9 mouse cellular contexts compared by ENCODE assay signal in the genomic region with DNA sequence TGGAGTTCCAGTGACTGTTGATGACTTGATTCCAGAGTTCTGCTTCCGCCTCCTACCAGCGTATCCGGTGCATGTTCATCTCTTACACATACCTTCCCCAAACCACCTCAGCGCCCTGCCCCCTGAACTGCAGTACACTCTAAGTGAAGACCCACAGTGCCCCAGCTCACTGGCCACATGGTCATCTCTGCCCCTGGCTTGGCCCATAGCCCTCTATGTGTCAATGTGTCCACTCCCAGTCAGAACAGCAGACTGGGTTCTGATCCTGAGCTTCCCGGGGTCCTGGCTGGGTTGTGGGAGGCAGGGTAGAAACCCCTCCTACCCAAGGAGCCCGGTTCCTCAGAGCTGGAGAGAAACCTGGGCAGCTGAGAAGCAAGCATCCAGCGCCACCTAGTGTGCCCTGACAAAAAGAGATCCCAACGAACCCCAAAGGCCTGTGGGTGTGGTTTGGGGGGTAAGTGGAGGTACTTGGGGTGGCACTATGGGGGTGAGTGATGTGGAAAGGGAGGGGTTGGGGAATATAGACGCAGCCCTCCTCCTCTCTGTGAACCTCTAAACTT. TPM values are rescaled to one million over a fixed set of nuclear protein-coding genes. Genes with fewer than 3 reads are reported as not detected.
DNase-seq lines count a peak whose midpoint lies in the region; ATAC-seq and TF ChIP-seq lines count a peak whose summit lies in the region.
"Had no signal": no experiment of that assay in that cellular context is flagged by ENCODE, and none has a peak within 500 bp of the region (broad histone marks: within the 10 kb centered on the region; RNA-seq: fewer than 3 reads in every experiment).

No protein-coding gene starts in this region.

- peak; percentile 38 for DNase-seq in adrenal gland, adult 2 months
- no peak for DNase-seq in adrenal gland, postnatal 4 days (ENCODE audit: low spot score in 2 of 2)
- DNase-seq in midbrain, embryonic 10.5 days (ENCODE audit: low spot score), result peak; percentile 47
- peak; percentile 44 for DNase-seq in c-Kit-positive CD71-negative TER-119-negative erythroid progenitor cells, embryonic 14.5 days (ENCODE audit: low read depth)
- peak; percentile 55 for DNase-seq in limb, embryonic 14.5 days (ENCODE audit: low spot score)
- peak; percentile 67 for DNase-seq in right cerebral cortex, postnatal 4 days

- H3K4me2 ChIP-seq in midbrain, embryonic 13.5 days (replicated peaks), result no peak overlapping the region
- no peak overlapping the region for H3K4me2 ChIP-seq in limb, embryonic 14.5 days (replicated peaks; ENCODE audit: low read depth, low read length, severe bottlenecking)
- H3K4me2 ChIP-seq: neural tube, embryonic 12.5 days had no signal

- H3K9ac ChIP-seq in midbrain, embryonic 13.5 days (replicated peaks), result no peak overlapping the region
- H3K9ac ChIP-seq in limb, embryonic 14.5 days (ENCODE audit: low read depth, low read length, severe bottlenecking), result 0 out of 2 replicates have a peak overlapping the region, but pooled peaks have one; percentile 21

- TF ChIP-seq POLR2A in limb, embryonic 14.5 days (IDR thresholded peaks at IDR 0.05; ENCODE audit: borderline replicate concordance, extremely low read depth, insufficient read depth, insufficient read length), result no peak

- H3K36me3 ChIP-seq in midbrain, embryonic 10.5 days, result no peaks in the 10 kb centered on the region
- H3K36me3 ChIP-seq in midbrain, embryonic 13.5 days, result no peaks in the 10 kb centered on the region
- no peaks in the 10 kb centered on the region for H3K36me3 ChIP-seq in limb, embryonic 14.5 days (ENCODE audit: control insufficient read depth, insufficient read depth, low read length)
- H3K36me3 ChIP-seq: neural tube, embryonic 12.5 days had no signal

- WGBS in midbrain, embryonic 10.5 days, result 27% methylated on average over 9 of the region's 9 CpGs
- 26% methylated on average over 9 of the region's 9 CpGs for WGBS in midbrain, embryonic 13.5 days
- 32% methylated on average over 9 of the region's 9 CpGs for WGBS in limb, embryonic 14.5 days

- peaks cover 39% of the 10 kb centered on the region for H3K4me1 ChIP-seq in midbrain, embryonic 10.5 days
- H3K4me1 ChIP-seq in midbrain, embryonic 13.5 days (replicated peaks), result peaks cover 21% of the 10 kb centered on the region
- H3K4me1 ChIP-seq in limb, embryonic 14.5 days (ENCODE audit: control insufficient read depth, insufficient read depth, low read length), result peaks cover 5% of the 10 kb centered on the region

- no peak overlapping the region for H3K27ac ChIP-seq in midbrain, embryonic 10.5 days (replicated peaks)
- H3K27ac ChIP-seq in midbrain, embryonic 13.5 days, result no peak overlapping the region
- no peak overlapping the region for H3K27ac ChIP-seq in limb, embryonic 14.5 days (replicated peaks; ENCODE audit: low read depth, low read length)
- H3K27ac ChIP-seq: neural tube, embryonic 12.5 days had no signal

- no peak for ATAC-seq in midbrain, embryonic 13.5 days
- ATAC-seq in granulocyte monocyte progenitor cell, adult 5-6 weeks (replicated peaks; ENCODE audit: poor library complexity, severe bottlenecking), result peak; percentile 52
- no peak for ATAC-seq in limb, embryonic 14.5 days (ENCODE audit: low FRiP score, low read depth)

- peaks cover 86% of the 10 kb centered on the region for H3K27me3 ChIP-seq in midbrain, embryonic 10.5 days (ENCODE audit: low read depth, poor library complexity, severe bottlenecking)
- peaks cover 82% of the 10 kb centered on the region for H3K27me3 ChIP-seq in midbrain, embryonic 13.5 days
- peaks cover 39% of the 10 kb centered on the region for H3K27me3 ChIP-seq in limb, embryonic 14.5 days (ENCODE audit: control insufficient read depth, insufficient read depth, low read length)

- H3K9me3 ChIP-seq in midbrain, embryonic 10.5 days (replicated peaks), result no peaks in the 10 kb centered on the region
- H3K9me3 ChIP-seq in midbrain, embryonic 13.5 days, result no peaks in the 10 kb centered on the region
- H3K9me3 ChIP-seq in limb, embryonic 14.5 days (ENCODE audit: control insufficient read depth, low read length), result no peaks in the 10 kb centered on the region
- H3K9me3 ChIP-seq: neural tube, embryonic 12.5 days had no signal

- no peak overlapping the region for H3K4me3 ChIP-seq in midbrain, embryonic 10.5 days
- no peak overlapping the region for H3K4me3 ChIP-seq in midbrain, embryonic 13.5 days (replicated peaks)
- H3K4me3 ChIP-seq in limb, embryonic 14.5 days (replicated peaks; ENCODE audit: low read length), result no peak overlapping the region
- H3K4me3 ChIP-seq: neural tube, embryonic 12.5 days had no signal

RNA-seq across cellular contexts. Expression of a gene that starts 3.1 kb away (rescaled TPM):
- 100 to 1,000 TPM; 314 to 601 TPM for total RNA-seq in adrenal gland, adult 2 months (2021)
- polyA plus RNA-seq in adrenal gland, adult 2 months (2012; rRNA removed), result 379 and 598 TPM in 2 replicates
- total RNA-seq in adrenal gland, postnatal 4 days (2021), result 100 to 1,000 TPM; 686 to 903 TPM
- polyA plus RNA-seq in midbrain, embryonic 10.5 days (2016; fragmentation: Nextera tagmentation; extraction: Ambion mirVana), result not detected in 2 replicates
- polyA plus RNA-seq in midbrain, embryonic 13.5 days (2015; fragmentation: Nextera tagmentation; extraction: Ambion mirVana), result 0.23 TPM in 1 of 2 replicates, not detected in the other
- not detected in 2 replicates for total RNA-seq in granulocyte monocyte progenitor cell, adult 5-6 weeks (2014; fragmentation: Nextera tagmentation)
- total RNA-seq in granulocyte monocyte progenitor cell, adult 5-6 weeks (2017), result not detected in 2 replicates
- polyA plus RNA-seq in limb, embryonic 14.5 days (2012; rRNA removed), result 1.4 and 2.2 TPM in 2 replicates
- 0.51 and 1.3 TPM in 2 replicates for polyA plus RNA-seq in limb, embryonic 14.5 days (2014; fragmentation: Nextera tagmentation; extraction: Ambion mirVana)

RNA-seq across cellular contexts. Expression of a gene that starts 5.7 kb away (rescaled TPM):
- total RNA-seq in adrenal gland, adult 2 months (2021), result under 1 TPM; 0.31 to 0.32 TPM
- polyA plus RNA-seq in adrenal gland, adult 2 months (2012; rRNA removed), result 0.46 and 0.54 TPM in 2 replicates
- 10 to 100 TPM in 1 of 2 experiments, 1 to 10 TPM in 1; 8.6 to 16.7 TPM for total RNA-seq in adrenal gland, postnatal 4 days (2021)
- polyA plus RNA-seq in midbrain, embryonic 10.5 days (2016; fragmentation: Nextera tagmentation; extraction: Ambion mirVana), result 0.19 TPM in 1 of 2 replicates, not detected in the other
- 0.23 and 0.28 TPM in 2 replicates for polyA plus RNA-seq in midbrain, embryonic 13.5 days (2015; fragmentation: Nextera tagmentation; extraction: Ambion mirVana)
- total RNA-seq in granulocyte monocyte progenitor cell, adult 5-6 weeks (2014; fragmentation: Nextera tagmentation), result not detected in 2 replicates
- not detected in 2 replicates for total RNA-seq in granulocyte monocyte progenitor cell, adult 5-6 weeks (2017)
- 12.3 and 13.2 TPM in 2 replicates for polyA plus RNA-seq in limb, embryonic 14.5 days (2012; rRNA removed)
- 10.9 and 18.1 TPM in 2 replicates for polyA plus RNA-seq in limb, embryonic 14.5 days (2014; fragmentation: Nextera tagmentation; extraction: Ambion mirVana)

RNA-seq across cellular contexts. Expression of a gene that starts 11.0 kb away (rescaled TPM):
- total RNA-seq in adrenal gland, adult 2 months (2021), result 1 to 10 TPM; 4.7 to 5.9 TPM
- 18.4 and 20.3 TPM in 2 replicates for polyA plus RNA-seq in adrenal gland, adult 2 months (2012; rRNA removed)
- total RNA-seq in adrenal gland, postnatal 4 days (2021), result 10 to 100 TPM in 1 of 2 experiments, 1 to 10 TPM in 1; 9.7 to 11.0 TPM
- 8.8 and 10.1 TPM in 2 replicates for polyA plus RNA-seq in midbrain, embryonic 10.5 days (2016; fragmentation: Nextera tagmentation; extraction: Ambion mirVana)
- polyA plus RNA-seq in midbrain, embryonic 13.5 days (2015; fragmentation: Nextera tagmentation; extraction: Ambion mirVana), result 9.2 and 10.7 TPM in 2 replicates
- total RNA-seq in granulocyte monocyte progenitor cell, adult 5-6 weeks (2014; fragmentation: Nextera tagmentation), result 1.3 and 3.1 TPM in 2 replicates
- total RNA-seq in granulocyte monocyte progenitor cell, adult 5-6 weeks (2017), result 1.4 and 2.8 TPM in 2 replicates
- polyA plus RNA-seq in limb, embryonic 14.5 days (2012; rRNA removed), result 19.2 and 24.2 TPM in 2 replicates
- polyA plus RNA-seq in limb, embryonic 14.5 days (2014; fragmentation: Nextera tagmentation; extraction: Ambion mirVana), result 9.2 and 11.4 TPM in 2 replicates

RNA-seq across cellular contexts. Expression of a gene that starts 23.0 kb away (rescaled TPM):
- total RNA-seq in adrenal gland, adult 2 months (2021), result 1 to 10 TPM; 2.4 to 5.9 TPM
- polyA plus RNA-seq in adrenal gland, adult 2 months (2012; rRNA removed), result 7.0 and 7.2 TPM in 2 replicates
- total RNA-seq in adrenal gland, postnatal 4 days (2021), result 10 to 100 TPM; 10.8 to 19.4 TPM
- polyA plus RNA-seq in midbrain, embryonic 10.5 days (2016; fragmentation: Nextera tagmentation; extraction: Ambion mirVana), result 21.8 and 22.4 TPM in 2 replicates
- polyA plus RNA-seq in midbrain, embryonic 13.5 days (2015; fragmentation: Nextera tagmentation; extraction: Ambion mirVana), result 7.1 and 7.6 TPM in 2 replicates
- not detected in 2 replicates for total RNA-seq in granulocyte monocyte progenitor cell, adult 5-6 weeks (2014; fragmentation: Nextera tagmentation)
- total RNA-seq in granulocyte monocyte progenitor cell, adult 5-6 weeks (2017), result not detected in 2 replicates
- 51.1 and 64.3 TPM in 2 replicates for polyA plus RNA-seq in limb, embryonic 14.5 days (2012; rRNA removed)
- 73.6 and 79.7 TPM in 2 replicates for polyA plus RNA-seq in limb, embryonic 14.5 days (2014; fragmentation: Nextera tagmentation; extraction: Ambion mirVana)

RNA-seq across cellular contexts. Expression of a gene that starts 31.1 kb away (rescaled TPM):
- total RNA-seq in adrenal gland, adult 2 months (2021), result 10 to 100 TPM; 20.8 to 23.5 TPM
- 65.3 and 67.8 TPM in 2 replicates for polyA plus RNA-seq in adrenal gland, adult 2 months (2012; rRNA removed)
- 10 to 100 TPM; 30.3 to 30.9 TPM for total RNA-seq in adrenal gland, postnatal 4 days (2021)
- 54.5 and 55.6 TPM in 2 replicates for polyA plus RNA-seq in midbrain, embryonic 10.5 days (2016; fragmentation: Nextera tagmentation; extraction: Ambion mirVana)
- 44.5 and 46.9 TPM in 2 replicates for polyA plus RNA-seq in midbrain, embryonic 13.5 days (2015; fragmentation: Nextera tagmentation; extraction: Ambion mirVana)
- 18.4 and 24.9 TPM in 2 replicates for total RNA-seq in granulocyte monocyte progenitor cell, adult 5-6 weeks (2014; fragmentation: Nextera tagmentation)
- total RNA-seq in granulocyte monocyte progenitor cell, adult 5-6 weeks (2017), result 18.2 and 27.8 TPM in 2 replicates
- 78.2 and 116 TPM in 2 replicates for polyA plus RNA-seq in limb, embryonic 14.5 days (2012; rRNA removed)
- 36.9 and 42.6 TPM in 2 replicates for polyA plus RNA-seq in limb, embryonic 14.5 days (2014; fragmentation: Nextera tagmentation; extraction: Ambion mirVana)

Comparison
In these comparisons a context has a peak if more than half of its experiments do, and no peak if none do; other contexts are left out.
1. DNase-seq: peak in adrenal gland, adult 2 months (single experiment), midbrain, embryonic 10.5 days (single experiment), c-Kit-positive CD71-negative TER-119-negative erythroid progenitor cells, embryonic 14.5 days (single experiment), limb, embryonic 14.5 days (single experiment) and right cerebral cortex, postnatal 4 days (single experiment); none in adrenal gland, postnatal 4 days (0 of 2).
2. RNA of a gene that starts 3.1 kb away (polyA plus RNA-seq): 379 to 598 TPM in adrenal gland, adult 2 months; 0.51 to 2.2 TPM in limb, embryonic 14.5 days, 0.23 TPM in midbrain, embryonic 13.5 days and not detected in midbrain, embryonic 10.5 days; every median in the first group is over 100 times any median in the second.